8 mouse cellular contexts compared by ENCODE assay signal in genomic region chr3:88553880-88554586, GRCm38 (mm10). TPM values are rescaled to one million over a fixed set of nuclear protein-coding genes. Genes with fewer than 3 reads are reported as not detected.
A peak's percentile ranks its signal among the peaks of the same experiment; 100 is the strongest.
DNase-seq lines count a peak whose midpoint lies in the region; ATAC-seq and TF ChIP-seq lines count a peak whose summit lies in the region.

No protein-coding gene starts in this region.

- H3K27ac ChIP-seq in bone marrow, adult 2 months (ENCODE audit: control insufficient read depth, insufficient read depth, low read depth, low read length, poor library complexity) = peak overlapping the region; percentile 68
- peak overlapping the region; percentile 95 for H3K27ac ChIP-seq in forebrain, embryonic 12.5 days
- peak overlapping the region; percentile 94 for H3K27ac ChIP-seq in intestine, embryonic 15.5 days
- peak overlapping the region; percentile 93 for H3K27ac ChIP-seq in lung, embryonic 16.5 days (ENCODE audit: low read length)

- H3K4me3 ChIP-seq in bone marrow, adult 2 months (replicated peaks; ENCODE audit: control insufficient read depth, low read depth, low read length) = peak overlapping the region; percentile 96
- H3K4me3 ChIP-seq in forebrain, embryonic 12.5 days (replicated peaks) = peak overlapping the region; percentile 83
- peak overlapping the region; percentile 85 for H3K4me3 ChIP-seq in intestine, embryonic 15.5 days (replicated peaks)
- H3K4me3 ChIP-seq in lung, embryonic 16.5 days (ENCODE audit: low read length) = peak overlapping the region; percentile 76

- no peak for TF ChIP-seq CTCF in bone marrow, adult 2 months (IDR thresholded peaks at IDR 0.05; ENCODE audit: control insufficient read depth, insufficient read depth, low read length)

- peak overlapping the region; percentile 96 for H3K9ac ChIP-seq in forebrain, embryonic 12.5 days
- peak overlapping the region; percentile 93 for H3K9ac ChIP-seq in intestine, embryonic 15.5 days
- peak overlapping the region; percentile 95 for H3K9ac ChIP-seq in lung, embryonic 16.5 days (ENCODE audit: low read length)

- peak; percentile 55 for ATAC-seq in forebrain, embryonic 12.5 days (ENCODE audit: low FRiP score)
- ATAC-seq in intestine, embryonic 15.5 days = peak; percentile 45
- ATAC-seq in lung, embryonic 16.5 days (ENCODE audit: low read depth) = peak; percentile 32

- no peaks in the 10 kb centered on the region; the same call in 1 of the 2 replicates for H3K4me1 ChIP-seq in bone marrow, adult 2 months (ENCODE audit: control insufficient read depth, insufficient read depth, low read length)
- H3K4me1 ChIP-seq in forebrain, embryonic 12.5 days = peaks cover 37% of the 10 kb centered on the region
- H3K4me1 ChIP-seq in intestine, embryonic 15.5 days (replicated peaks) = peaks cover 18% of the 10 kb centered on the region; the same call in 1 of the 2 replicates
- H3K4me1 ChIP-seq in lung, embryonic 16.5 days (replicated peaks; ENCODE audit: control insufficient read depth, insufficient read depth, low read length) = peaks cover 23% of the 10 kb centered on the region

- peak overlapping the region; percentile 62 for H3K4me2 ChIP-seq in forebrain, embryonic 12.5 days
- peak overlapping the region; percentile 85 for H3K4me2 ChIP-seq in intestine, embryonic 15.5 days (replicated peaks)
- H3K4me2 ChIP-seq in lung, embryonic 16.5 days (ENCODE audit: low read depth, low read length) = peak overlapping the region; percentile 76

- under 1% methylated on average over 41 of the region's 41 CpGs for WGBS in bone marrow, adult 2 months
- WGBS in forebrain, embryonic 12.5 days = 1% methylated on average over 41 of the region's 41 CpGs
- under 1% methylated on average over 40 of the region's 41 CpGs for WGBS in intestine, embryonic 15.5 days
- under 1% methylated on average over 41 of the region's 41 CpGs for WGBS in lung, embryonic 16.5 days

- DNase-seq in kidney, adult 9 months = peak; percentile 53
- no peak for DNase-seq in kidney, postnatal 4 days
- DNase-seq in right cerebral cortex, postnatal 4 days = peak; percentile 75
- DNase-seq in adrenal gland, adult 18-20 months (ENCODE audit: low spot score in 2 of 2) = no peak

- TF ChIP-seq POLR2A in bone marrow, adult 2 months (IDR thresholded peaks at IDR 0.05; ENCODE audit: borderline replicate concordance, control insufficient read depth, low read depth, low read length) = no peak

- H3K36me3 ChIP-seq in forebrain, embryonic 12.5 days (replicated peaks) = peaks cover 34% of the 10 kb centered on the region
- H3K36me3 ChIP-seq in intestine, embryonic 15.5 days = peaks cover 14% of the 10 kb centered on the region; the same call in 1 of the 2 replicates
- peaks cover 22% of the 10 kb centered on the region for H3K36me3 ChIP-seq in lung, embryonic 16.5 days (ENCODE audit: control insufficient read depth, insufficient read depth, low read length)

- no peaks in the 10 kb centered on the region for H3K27me3 ChIP-seq in forebrain, embryonic 12.5 days
- no peaks in the 10 kb centered on the region for H3K27me3 ChIP-seq in intestine, embryonic 15.5 days (replicated peaks)
- no peaks in the 10 kb centered on the region for H3K27me3 ChIP-seq in lung, embryonic 16.5 days (ENCODE audit: control insufficient read depth, insufficient read depth, low read depth, low read length)

- H3K9me3 ChIP-seq in forebrain, embryonic 12.5 days = no peaks in the 10 kb centered on the region
- no peaks in the 10 kb centered on the region for H3K9me3 ChIP-seq in intestine, embryonic 15.5 days
- no peaks in the 10 kb centered on the region for H3K9me3 ChIP-seq in lung, embryonic 16.5 days (ENCODE audit: control insufficient read depth, low read length)

RNA-seq across cellular contexts. Expression of gene Ubqln4, which starts 0.5 kb away (rescaled TPM):
- polyA plus RNA-seq in bone marrow, adult 2 months (2011; ENCODE audit: insufficient read depth, insufficient read length, low replicate concordance, missing spikeins) = 20.9 and 25.2 TPM in 2 replicates
- 64.1 and 64.4 TPM in 2 replicates for polyA plus RNA-seq in forebrain, embryonic 12.5 days (2016; fragmentation: Nextera tagmentation; extraction: Ambion mirVana)
- 43.6 and 43.7 TPM in 2 replicates for polyA plus RNA-seq in intestine, embryonic 15.5 days (2015; fragmentation: Nextera tagmentation; extraction: Ambion mirVana)
- 39.3 and 41.8 TPM in 2 replicates for polyA plus RNA-seq in lung, embryonic 16.5 days (2015; fragmentation: Nextera tagmentation; extraction: Ambion mirVana)
- total RNA-seq in adrenal gland, adult 18-20 months (2021) = 10 to 100 TPM; 72.9 to 96.6 TPM

RNA-seq across cellular contexts. Expression of gene Lamtor2, which starts 1.2 kb away (rescaled TPM):
- 82.9 and 126 TPM in 2 replicates for polyA plus RNA-seq in bone marrow, adult 2 months (2011; ENCODE audit: insufficient read depth, insufficient read length, low replicate concordance, missing spikeins)
- polyA plus RNA-seq in forebrain, embryonic 12.5 days (2016; fragmentation: Nextera tagmentation; extraction: Ambion mirVana) = 137 and 138 TPM in 2 replicates
- polyA plus RNA-seq in intestine, embryonic 15.5 days (2015; fragmentation: Nextera tagmentation; extraction: Ambion mirVana) = 188 and 231 TPM in 2 replicates
- 169 and 183 TPM in 2 replicates for polyA plus RNA-seq in lung, embryonic 16.5 days (2015; fragmentation: Nextera tagmentation; extraction: Ambion mirVana)
- total RNA-seq in adrenal gland, adult 18-20 months (2021) = 100 to 1,000 TPM; 156 to 164 TPM

RNA-seq across cellular contexts. Expression of gene Rab25, which starts 5.9 kb away (rescaled TPM):
- 1.4 TPM in 1 of 2 replicates, not detected in the other for polyA plus RNA-seq in bone marrow, adult 2 months (2011; ENCODE audit: insufficient read depth, insufficient read length, low replicate concordance, missing spikeins)
- polyA plus RNA-seq in forebrain, embryonic 12.5 days (2016; fragmentation: Nextera tagmentation; extraction: Ambion mirVana) = 0.82 and 1.2 TPM in 2 replicates
- 75.2 and 89.8 TPM in 2 replicates for polyA plus RNA-seq in intestine, embryonic 15.5 days (2015; fragmentation: Nextera tagmentation; extraction: Ambion mirVana)
- 48.0 and 61.2 TPM in 2 replicates for polyA plus RNA-seq in lung, embryonic 16.5 days (2015; fragmentation: Nextera tagmentation; extraction: Ambion mirVana)
- total RNA-seq in adrenal gland, adult 18-20 months (2021) = not detected

RNA-seq across cellular contexts. Expression of gene Ssr2, which starts 21.6 kb away (rescaled TPM):
- 46.1 and 84.8 TPM in 2 replicates for polyA plus RNA-seq in bone marrow, adult 2 months (2011; ENCODE audit: insufficient read depth, insufficient read length, low replicate concordance, missing spikeins)
- 118 and 135 TPM in 2 replicates for polyA plus RNA-seq in forebrain, embryonic 12.5 days (2016; fragmentation: Nextera tagmentation; extraction: Ambion mirVana)
- 338 and 390 TPM in 2 replicates for polyA plus RNA-seq in intestine, embryonic 15.5 days (2015; fragmentation: Nextera tagmentation; extraction: Ambion mirVana)
- polyA plus RNA-seq in lung, embryonic 16.5 days (2015; fragmentation: Nextera tagmentation; extraction: Ambion mirVana) = 354 and 367 TPM in 2 replicates
- total RNA-seq in adrenal gland, adult 18-20 months (2021) = 100 to 1,000 TPM; 145 to 198 TPM

RNA-seq across cellular contexts. Expression of gene Mex3a, which starts 21.8 kb away (rescaled TPM):
- 0.77 and 2.2 TPM in 2 replicates for polyA plus RNA-seq in bone marrow, adult 2 months (2011; ENCODE audit: insufficient read depth, insufficient read length, low replicate concordance, missing spikeins)
- polyA plus RNA-seq in forebrain, embryonic 12.5 days (2016; fragmentation: Nextera tagmentation; extraction: Ambion mirVana) = 51.0 and 53.2 TPM in 2 replicates
- polyA plus RNA-seq in intestine, embryonic 15.5 days (2015; fragmentation: Nextera tagmentation; extraction: Ambion mirVana) = 9.6 and 11.2 TPM in 2 replicates
- 13.1 and 13.5 TPM in 2 replicates for polyA plus RNA-seq in lung, embryonic 16.5 days (2015; fragmentation: Nextera tagmentation; extraction: Ambion mirVana)
- 1 to 10 TPM; 2.6 to 3.3 TPM for total RNA-seq in adrenal gland, adult 18-20 months (2021)

Comparison
In these comparisons a context has a peak if more than half of its experiments do, and no peak if none do; other contexts are left out.
1. DNase-seq: peak in kidney, adult 9 months (single experiment) and right cerebral cortex, postnatal 4 days (single experiment); none in kidney, postnatal 4 days (0 of 2) and adrenal gland, adult 18-20 months (0 of 2).
2. RNA of gene Rab25, which starts 5.9 kb away (polyA plus RNA-seq): 75.2 to 89.8 TPM in intestine, embryonic 15.5 days and 48.0 to 61.2 TPM in lung, embryonic 16.5 days; 1.4 TPM in bone marrow, adult 2 months and 0.82 to 1.2 TPM in forebrain, embryonic 12.5 days; every median in the first group is over 10 times any median in the second.
3. Peak in every context shown above with its lines, with median percentiles within 50 percentile points of each other: H3K27ac ChIP-seq, H3K4me3 ChIP-seq, ATAC-seq, H3K4me2 ChIP-seq and H3K9ac ChIP-seq.